Mouse (Mus musculus): ENCODE results near the gene Gm49711.

The Gm49711 gene

DNA sequence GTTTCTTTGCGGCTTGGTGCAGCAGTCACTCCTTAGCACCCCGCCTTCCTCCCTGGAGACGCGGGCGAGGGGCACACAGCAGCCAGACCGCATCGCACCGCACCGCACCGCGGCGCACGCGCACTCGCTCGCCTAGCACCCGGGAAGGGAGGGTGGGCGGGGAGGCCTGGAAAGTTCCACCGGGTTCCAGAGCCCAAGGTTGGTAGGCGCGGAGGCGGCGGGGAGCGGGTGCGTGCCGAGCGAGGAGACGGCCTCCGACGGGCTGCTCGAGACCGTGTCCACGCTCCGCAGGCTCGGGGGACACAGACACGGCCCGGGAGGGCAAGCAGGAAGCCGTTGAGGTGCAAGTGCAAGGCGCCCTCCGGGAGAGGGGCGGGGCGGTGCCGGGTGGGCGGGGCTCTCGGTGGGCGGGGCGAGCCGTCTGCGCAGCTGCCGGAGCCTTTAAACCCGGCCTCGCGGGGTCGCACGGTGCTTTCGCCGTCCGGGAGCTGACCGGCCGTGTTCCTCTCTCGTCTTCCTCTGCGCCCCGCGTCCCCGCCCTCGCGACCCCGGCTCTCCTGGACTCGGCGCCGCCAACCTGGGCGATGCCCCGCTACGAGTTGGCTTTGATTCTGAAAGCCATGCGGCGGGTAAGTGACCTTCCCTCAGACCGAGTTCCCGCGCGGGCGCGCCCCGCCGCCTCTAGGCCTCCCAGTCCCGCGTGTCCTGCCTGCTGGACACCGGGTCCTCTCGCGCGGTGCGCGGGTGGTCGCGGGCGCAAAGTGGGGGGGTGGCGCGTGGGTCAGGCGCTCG is at the start of gene Gm49711, which contains the start of the genes Mrps6 and Slc5a3:
TSS of gene Gm49711 (plus strand) at position 465 of the 792 bp plus-strand sequence.
TSS of gene Mrps6 (plus strand) at position 419 of the 792 bp plus-strand sequence.
TSS of gene Slc5a3 (plus strand) at position 471 of the 792 bp plus-strand sequence.
- under 1% methylated on average over 98 of the region's 99 CpGs for WGBS

- 92% methylated on average over 2 of the region's 2 CpGs for WGBS
These were observed 48.5 kb upstream of the Gm49711 start for GRCm38 (mm10) chr16:92009586-92009985.

GRCm38 (mm10) chr16:92016792-92017191 is 41.3 kb upstream of the Gm49711 start:
- WGBS, result 89% methylated on average over 8 of the region's 8 CpGs

DNA sequence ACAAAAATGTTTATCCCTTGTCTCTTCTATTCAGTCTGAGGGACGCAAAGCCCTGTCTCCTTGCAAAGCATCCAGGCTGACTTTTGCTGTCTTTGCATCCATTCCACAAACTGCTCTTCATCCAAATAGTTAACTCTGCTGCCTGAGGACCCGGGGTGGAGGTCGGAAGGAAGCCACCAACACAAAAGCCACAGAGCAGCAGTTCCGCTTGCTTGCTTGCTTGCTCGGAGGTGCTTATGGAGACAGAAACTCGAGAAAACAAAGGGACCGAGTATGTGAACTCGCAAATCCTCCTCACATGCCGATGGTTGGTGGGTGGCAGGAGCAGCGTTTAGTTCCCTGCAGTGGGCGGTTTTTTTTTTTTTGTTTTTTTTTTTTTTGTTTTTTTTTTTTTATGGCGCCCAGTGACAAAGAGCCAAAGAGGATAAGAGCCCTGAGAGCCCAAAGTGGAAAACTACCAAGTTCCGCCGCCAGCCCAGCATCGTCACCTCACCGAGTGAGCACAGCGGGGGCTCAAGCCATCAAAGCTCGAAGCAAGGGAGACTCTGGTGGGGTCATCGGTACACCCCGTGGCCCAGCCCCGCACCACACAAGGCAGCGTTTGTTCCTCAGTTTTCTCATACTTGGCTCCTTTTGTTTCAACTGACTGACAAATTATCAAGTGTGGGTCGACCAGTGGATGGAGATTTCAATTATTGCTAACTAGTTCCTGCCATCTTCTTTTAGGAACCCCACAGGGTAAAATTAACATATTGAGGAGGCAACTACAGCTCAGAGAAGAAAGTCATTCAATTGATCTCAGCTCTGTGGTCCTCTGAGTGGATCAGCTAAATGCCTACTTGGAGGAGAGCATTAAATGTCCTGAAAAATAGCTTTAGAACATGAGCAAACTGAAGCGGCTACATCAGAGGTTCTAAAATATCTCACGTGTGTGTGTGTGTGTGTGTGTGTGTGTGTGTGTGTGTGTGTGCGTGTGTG is 38.7 kb upstream of the Gm49711 start:
- 7% methylated on average over 26 of the region's 26 CpGs for WGBS

GRCm38 (mm10) chr16:92021656-92022400 is 36.3 kb upstream of the Gm49711 start:
- 90% methylated on average over 12 of the region's 12 CpGs for WGBS

DNA sequence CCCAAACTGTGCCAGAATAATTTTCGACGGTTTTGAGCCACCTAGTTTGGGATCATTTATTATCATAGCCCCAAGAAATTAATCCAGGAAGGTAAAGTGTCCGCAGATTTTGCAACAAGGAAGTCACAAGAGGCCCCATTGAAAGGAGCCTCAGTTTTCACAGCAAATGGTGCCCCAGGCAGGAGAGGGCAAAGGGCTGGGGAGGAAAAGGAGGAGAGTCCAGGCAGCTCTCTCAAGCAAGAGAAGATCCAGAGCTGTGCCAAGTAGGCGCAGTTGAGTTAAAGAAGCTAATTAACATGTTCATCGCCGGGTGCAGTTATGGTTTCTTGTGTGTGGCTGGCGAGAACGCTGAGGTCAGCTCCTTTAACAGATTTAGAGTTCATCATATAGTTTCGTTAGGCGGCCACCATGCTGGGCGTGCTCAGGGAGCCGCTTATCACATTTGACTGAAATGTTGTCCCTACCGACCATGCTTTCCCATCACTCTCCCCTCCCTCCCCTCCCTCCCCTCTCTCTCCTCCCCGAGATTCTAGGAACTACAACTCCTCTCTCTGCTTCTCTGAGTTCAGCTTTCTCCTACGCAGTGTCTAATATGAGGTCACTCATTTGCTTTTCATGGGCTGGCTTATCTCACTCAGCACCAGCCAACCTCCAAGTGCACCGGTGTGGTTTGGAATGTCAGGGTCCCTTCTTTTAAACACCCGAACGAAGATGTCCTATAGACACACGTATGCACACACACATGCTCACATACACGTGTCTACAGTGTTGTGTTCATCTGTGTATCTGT is 35.4 kb upstream of the Gm49711 start:
- 71% methylated on average over 20 of the region's 20 CpGs for WGBS

GRCm38 (mm10) chr16:92033286-92033685 is 24.8 kb upstream of the Gm49711 start:
- WGBS, result 94% methylated on average over 3 of the region's 3 CpGs

GRCm38 (mm10) chr16:92034676-92035075 is 23.4 kb upstream of the Gm49711 start:
- 83% methylated on average over 5 of the region's 5 CpGs for WGBS

- WGBS, result 86% methylated on average over 8 of the region's 8 CpGs
These were observed 21.4 kb upstream of the Gm49711 start for GRCm38 (mm10) chr16:92036701-92037100.

DNA sequence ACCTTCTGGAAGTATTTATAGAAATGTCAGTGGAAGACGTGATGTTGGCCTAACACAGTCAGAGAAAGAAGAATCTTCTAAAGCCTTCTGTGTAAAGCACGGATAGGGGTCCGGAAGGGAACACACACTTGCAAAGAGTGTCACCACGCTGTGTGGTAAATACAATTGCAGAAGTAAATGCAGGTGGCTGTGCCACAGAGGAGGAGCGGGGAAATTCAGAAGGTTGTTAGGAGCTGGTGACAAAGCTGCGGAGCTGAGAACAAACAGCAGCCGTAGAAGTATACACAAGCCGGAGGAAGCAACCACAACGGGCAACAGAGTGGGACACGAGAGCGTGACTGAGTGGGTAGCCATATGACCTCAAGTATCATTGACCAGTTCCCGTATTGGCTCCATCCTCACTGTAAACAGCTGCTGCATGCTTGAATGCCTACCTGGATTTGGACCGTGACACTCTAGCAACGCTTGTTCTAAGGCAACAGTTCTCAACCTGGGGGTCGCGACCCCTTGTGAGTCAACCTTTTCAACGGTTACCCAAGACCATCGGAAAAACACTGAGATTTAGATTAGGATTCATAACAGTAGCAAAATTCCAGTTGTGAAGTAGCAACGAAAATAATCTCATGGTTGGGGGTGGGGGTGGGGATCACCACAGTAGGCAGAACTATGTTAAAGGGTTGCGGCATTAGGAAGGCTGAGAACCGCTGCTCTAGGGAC is 20.1 kb upstream of the Gm49711 start:
- 91% methylated on average over 21 of the region's 21 CpGs for WGBS

DNA sequence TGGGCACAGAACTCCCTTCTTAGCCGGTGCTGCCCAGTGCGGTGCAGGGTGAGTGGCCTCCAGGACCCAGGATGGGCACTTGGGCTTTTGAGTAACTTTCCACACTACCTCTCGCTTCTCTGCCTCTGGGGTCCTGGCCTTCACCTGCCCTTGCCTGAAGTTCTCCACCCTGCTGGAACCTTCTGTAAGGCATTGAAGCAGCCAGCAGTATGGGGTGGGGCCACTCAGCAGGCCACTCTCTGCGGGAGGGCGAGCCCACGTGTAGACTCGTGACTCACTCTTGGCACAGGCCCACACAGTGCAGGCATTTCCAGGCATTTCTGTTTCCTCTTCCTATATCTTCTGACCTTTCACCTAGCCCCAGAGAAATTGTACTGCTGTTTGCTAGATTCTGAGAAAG is 18.7 kb upstream of the Gm49711 start:
- 71% methylated on average over 7 of the region's 7 CpGs for WGBS

DNA sequence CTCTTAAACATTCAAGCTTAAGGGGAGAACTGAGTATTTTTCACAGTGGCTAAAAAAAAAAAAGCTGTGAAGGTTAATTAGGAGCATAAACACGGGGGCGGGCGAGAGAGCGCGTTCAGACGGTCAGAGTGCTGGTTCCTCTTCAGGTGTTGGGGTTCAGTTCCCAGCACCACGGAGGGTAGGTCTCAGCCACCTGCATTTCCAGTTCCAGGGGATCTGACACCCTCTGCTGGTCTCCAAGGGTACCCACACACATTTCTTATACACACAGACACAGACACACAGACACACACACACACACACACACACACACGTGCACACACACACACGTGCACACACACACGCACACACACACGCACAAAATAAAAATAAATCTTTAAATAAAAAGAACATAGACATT is 18.1 kb upstream of the Gm49711 start:
- 96% methylated on average over 11 of the region's 11 CpGs for WGBS

- WGBS, result 86% methylated on average over 7 of the region's 7 CpGs
These were observed 6.3 kb upstream of the Gm49711 start for GRCm38 (mm10) chr16:92051777-92052310.

GRCm38 (mm10) chr16:92052569-92052968 is 5.5 kb upstream of the Gm49711 start:
- 85% methylated on average over 10 of the region's 10 CpGs for WGBS

DNA sequence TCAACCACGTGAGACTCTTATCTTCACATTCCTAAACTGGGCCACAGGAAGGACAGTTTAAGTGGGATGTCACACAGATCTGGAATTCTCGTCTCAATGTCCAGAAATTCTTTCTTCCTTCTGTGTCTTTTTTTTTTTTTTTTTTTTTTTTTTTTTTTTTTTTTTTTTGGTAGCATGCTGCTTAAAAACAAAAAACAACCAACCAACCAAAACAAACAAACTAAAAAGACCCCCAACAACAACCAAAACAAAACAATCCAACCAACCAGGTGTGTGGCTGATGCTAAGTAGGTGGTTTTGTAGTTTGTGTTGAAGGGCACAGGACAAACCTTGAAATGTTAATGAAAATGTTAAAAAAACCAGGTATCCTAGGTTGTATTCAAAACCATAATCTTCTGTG is 1.4 kb upstream of the Gm49711 start:
- WGBS, result 59% methylated on average over 2 of the region's 2 CpGs

GRCm38 (mm10) chr16:92057456-92057851 is 662 bp upstream of the Gm49711 start:
- WGBS, result 3% methylated on average over 11 of the region's 11 CpGs

DNA sequence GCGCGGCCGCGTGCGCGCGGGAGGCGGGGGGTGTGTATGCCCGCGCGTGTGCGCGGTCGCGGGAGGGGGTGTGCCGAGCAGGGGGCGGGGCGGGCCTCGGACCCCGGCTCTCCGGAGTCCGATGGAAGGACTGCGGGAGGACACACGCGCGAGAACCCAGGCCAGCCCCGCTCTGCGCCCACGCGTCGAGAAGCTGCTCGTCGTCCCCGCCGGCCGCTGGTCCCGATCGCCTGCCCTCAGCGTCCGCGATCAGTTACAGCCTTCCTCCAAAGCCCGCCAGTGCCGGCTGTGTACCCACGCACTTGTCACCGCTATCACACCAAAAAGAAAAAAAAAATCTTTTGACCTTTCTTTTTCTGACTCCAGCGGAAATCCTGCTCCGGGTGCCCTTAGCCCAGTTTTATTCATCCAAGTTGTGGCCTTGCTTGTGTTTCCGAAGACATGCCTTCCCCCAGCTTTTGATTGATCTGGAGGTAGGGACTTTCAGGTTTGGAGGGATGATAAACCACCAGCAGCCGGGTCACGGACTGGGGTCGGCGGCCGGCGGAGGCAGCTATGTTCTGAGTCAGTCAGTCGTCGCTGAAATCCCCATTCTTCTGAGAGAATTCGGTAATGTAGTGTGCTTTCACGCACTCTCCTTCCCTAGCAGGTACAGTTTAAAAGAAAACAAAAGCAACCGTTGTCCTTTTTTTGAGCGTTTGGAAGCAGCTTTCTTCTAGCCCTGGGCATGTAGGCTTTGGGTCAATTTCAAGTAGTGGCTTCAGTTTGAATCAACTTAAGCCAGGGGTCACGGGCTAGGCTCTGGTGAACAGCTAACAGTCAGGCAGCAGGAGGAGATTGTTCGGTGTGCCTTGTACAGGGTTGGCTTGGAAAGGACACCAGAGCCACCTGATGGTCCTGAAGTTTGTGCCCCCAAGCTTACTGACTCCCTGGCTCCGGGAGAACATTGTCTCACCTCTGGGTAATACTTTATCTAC is 816 bp downstream of the Gm49711 start:
- 3% methylated on average over 58 of the region's 63 CpGs for WGBS

DNA sequence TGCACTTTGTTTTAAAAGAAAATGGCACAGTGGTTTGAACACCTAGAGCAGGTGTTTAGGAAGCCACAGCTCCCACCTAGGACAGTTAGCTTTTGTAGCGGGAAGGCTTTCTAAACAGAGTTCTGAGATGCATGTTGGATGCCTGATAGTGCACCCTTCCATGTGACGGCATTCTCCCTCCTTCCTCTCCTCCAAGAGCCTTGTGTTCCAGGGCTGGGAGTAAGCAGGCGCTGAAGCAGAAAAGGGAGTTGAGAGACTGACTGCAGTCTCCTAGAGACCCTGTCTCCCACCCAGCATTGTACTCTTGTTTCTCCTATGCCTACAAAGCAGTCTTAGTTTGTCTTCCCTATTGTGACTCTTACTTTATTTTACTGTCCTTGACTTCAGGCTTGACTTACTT is 2.1 kb downstream of the Gm49711 start:
- WGBS, result 54% methylated on average over 3 of the region's 3 CpGs

- WGBS, result 93% methylated on average over 7 of the region's 7 CpGs
These were observed 3.5 kb downstream of the Gm49711 start for GRCm38 (mm10) chr16:92061586-92061985.

Measured in cerebral cortex, adult 2 months (tissue).